Mouse (Mus musculus) embryonic facial prominence, embryonic 11.5 days (tissue): ENCODE results near the gene Rfxank. TPM values are rescaled to one million over a fixed set of nuclear protein-coding genes. Genes with fewer than 3 reads are reported as not detected.

Experiments
- microRNA-seq: library from miRNA; unstranded; fragments of <30 nt; microRNA quantifications from one replicate; pipeline ENCODE4, GENCODE M21; 2016; ENCODE audit warnings: borderline number of aligned reads
- polyA plus RNA-seq: library from polyadenylated mRNA; unstranded; fragments of >200 nt; fragmentation: Nextera tagmentation; extraction: Ambion mirVana; gene quantifications from 2 replicates; pipeline ENCODE4 v1.2.1, GENCODE M21; 2014

Rfxank gene
- polyA plus RNA-seq, 1 experiment from 2014 or later = 17.0 TPM

Small RNA genes lying within 50 kb of the gene (microRNA-seq; reads per million reads assigned to microRNA genes)
- not detected for gene Mir7066

Other genes starting within 250 kb of the Rfxank start
- gene Tssk6, start 237.0 kb downstream of the Rfxank start, polyA plus RNA-seq = 3.2 and 3.7 TPM in 2 replicates
- gene Ndufa13, start 236.6 kb downstream of the Rfxank start, polyA plus RNA-seq = 158 and 165 TPM in 2 replicates
- 3.6 TPM in 2 replicates for gene Yjefn3, start 236.4 kb downstream of the Rfxank start, polyA plus RNA-seq
- gene Gatad2a, start 142.8 kb downstream of the Rfxank start, polyA plus RNA-seq = 64.4 and 78.8 TPM in 2 replicates
- gene Mau2, start 96.4 kb downstream of the Rfxank start, polyA plus RNA-seq = 44.8 and 47.8 TPM in 2 replicates
- 29.1 and 32.1 TPM in 2 replicates for gene Sugp1, start 96.3 kb downstream of the Rfxank start, polyA plus RNA-seq
- gene Tm6sf2, start 66.2 kb downstream of the Rfxank start, polyA plus RNA-seq = 0.34 and 0.72 TPM in 2 replicates
- gene Hapln4, start 55.7 kb downstream of the Rfxank start, polyA plus RNA-seq = 0.07 TPM in 1 of 2 replicates, not detected in the other
- 6.4 and 7.3 TPM in 2 replicates for gene Ncan, start 18.3 kb downstream of the Rfxank start, polyA plus RNA-seq
- gene Nr2c2ap, start 7.8 kb downstream of the Rfxank start, polyA plus RNA-seq = 19.2 and 19.5 TPM in 2 replicates
- 40.4 and 46.6 TPM in 2 replicates for gene Borcs8, start 345 bp upstream of the Rfxank start, polyA plus RNA-seq
- 0.45 and 0.64 TPM in 2 replicates for gene Mef2b, start 557 bp upstream of the Rfxank start, polyA plus RNA-seq
- 26.2 and 29.8 TPM in 2 replicates for gene Tmem161a, start 33.2 kb upstream of the Rfxank start, polyA plus RNA-seq
- gene Slc25a42, start 73.2 kb upstream of the Rfxank start, polyA plus RNA-seq = 1.3 and 1.4 TPM in 2 replicates
- 31.4 and 34.0 TPM in 2 replicates for gene Sugp2, start 95.1 kb upstream of the Rfxank start, polyA plus RNA-seq
- gene Armc6, start 95.3 kb upstream of the Rfxank start, polyA plus RNA-seq = 21.9 and 28.4 TPM in 2 replicates
- 48.9 and 52.9 TPM in 2 replicates for gene Homer3, start 143.7 kb upstream of the Rfxank start, polyA plus RNA-seq
- gene Ddx49, start 163.3 kb upstream of the Rfxank start, polyA plus RNA-seq = 51.4 and 52.5 TPM in 2 replicates
- gene Cope, start 163.4 kb upstream of the Rfxank start, polyA plus RNA-seq = 220 and 271 TPM in 2 replicates
- 3.9 and 4.0 TPM in 2 replicates for gene Cers1, start 176.6 kb upstream of the Rfxank start, polyA plus RNA-seq
- gene Gdf1, start 190.7 kb upstream of the Rfxank start, polyA plus RNA-seq = 0.22 and 3.1 TPM in 2 replicates
- gene Upf1, start 214.1 kb upstream of the Rfxank start, polyA plus RNA-seq = 20.4 and 21.0 TPM in 2 replicates
- 0.17 TPM in 1 of 2 replicates, not detected in the other for gene Comp, start 234.4 kb upstream of the Rfxank start, polyA plus RNA-seq